Mouse (Mus musculus) CD4-positive, CD25-positive, alpha-beta regulatory T cell, adult 4 months (primary cell): ENCODE measurements around the gene A730061H03Rik. TPM values are rescaled to one million over a fixed set of nuclear protein-coding genes. Genes with fewer than 3 reads are reported as not detected.

Experiments used
- ATAC-seq: one replicate; pipeline ENCODE4 v1.8.0; 2017
- polyA plus RNA-seq, 2 experiments: library from polyadenylated mRNA; unstranded; fragments of 100-300 nt; shearing (Covaris generic); gene quantifications; one replicate each; pipeline ENCODE4 v1.2.1; 2017

A730061H03Rik gene
- 1 to 10 TPM; 3.3 to 7.1 TPM for polyA plus RNA-seq

- peak; percentile 86 for ATAC-seq
Measured at GRCm38 (mm10) chr14:55560202-55561073, at the start of gene A730061H03Rik. TSS of gene A730061H03Rik (minus strand) at chr14:55560406.

GRCm38 (mm10) chr14:55608339-55608738, 48.1 kb upstream of the A730061H03Rik start:
- no peak for ATAC-seq

- ATAC-seq: no peak
Measured at GRCm38 (mm10) chr14:55605743-55606459, 45.7 kb upstream of the A730061H03Rik start.

GRCm38 (mm10) chr14:55604823-55605222, 44.6 kb upstream of the A730061H03Rik start:
- no peak for ATAC-seq

GRCm38 (mm10) chr14:55603633-55604576, 43.7 kb upstream of the A730061H03Rik start:
- peak; percentile 96 for ATAC-seq

GRCm38 (mm10) chr14:55603271-55603632, 43.0 kb upstream of the A730061H03Rik start, which contains the start of gene Irf9:
TSS of gene Irf9 (plus strand) at chr14:55603571.
- ATAC-seq: no peak

- ATAC-seq: no peak
Measured at GRCm38 (mm10) chr14:55598521-55599390, 38.5 kb upstream of the A730061H03Rik start.

GRCm38 (mm10) chr14:55596036-55596690, 36.0 kb upstream of the A730061H03Rik start:
- ATAC-seq: no peak

- no peak for ATAC-seq
Measured at GRCm38 (mm10) chr14:55592226-55592625, 32.0 kb upstream of the A730061H03Rik start.

GRCm38 (mm10) chr14:55591331-55591891, 31.2 kb upstream of the A730061H03Rik start, which contains the start of gene Rnf31:
TSS of gene Rnf31 (plus strand) at chr14:55591708.
- peak; percentile 76 for ATAC-seq

GRCm38 (mm10) chr14:55590748-55591330, 30.6 kb upstream of the A730061H03Rik start, which contains the start of gene Psme2:
TSS of gene Psme2 (minus strand) at chr14:55591113.
- ATAC-seq: peak; percentile 60

- peak; percentile 35 for ATAC-seq
Measured at GRCm38 (mm10) chr14:55589771-55590448, 29.7 kb upstream of the A730061H03Rik start.

GRCm38 (mm10) chr14:55589271-55589670, 29.1 kb upstream of the A730061H03Rik start:
- no peak for ATAC-seq

- no peak for ATAC-seq
Measured at GRCm38 (mm10) chr14:55586149-55586548, 25.9 kb upstream of the A730061H03Rik start.

GRCm38 (mm10) chr14:55585566-55585960, 25.4 kb upstream of the A730061H03Rik start:
- ATAC-seq: peak; percentile 30

- ATAC-seq: peak; percentile 81
Measured at GRCm38 (mm10) chr14:55584702-55585565, 24.7 kb upstream of the A730061H03Rik start, which contains the start of gene Emc9. TSS of gene Emc9 (minus strand) at chr14:55585302.

GRCm38 (mm10) chr14:55584303-55584701, 24.1 kb upstream of the A730061H03Rik start:
- no peak for ATAC-seq
